Mouse (Mus musculus) B cell, adult 2 months (primary cell): Measurements from ENCODE around the gene Hps6.

Experiments used
- DNase-seq, 2 experiments: peaks; one replicate each; pipeline ENCODE4 v3.0.0; 2022

The Hps6 gene

DNA sequence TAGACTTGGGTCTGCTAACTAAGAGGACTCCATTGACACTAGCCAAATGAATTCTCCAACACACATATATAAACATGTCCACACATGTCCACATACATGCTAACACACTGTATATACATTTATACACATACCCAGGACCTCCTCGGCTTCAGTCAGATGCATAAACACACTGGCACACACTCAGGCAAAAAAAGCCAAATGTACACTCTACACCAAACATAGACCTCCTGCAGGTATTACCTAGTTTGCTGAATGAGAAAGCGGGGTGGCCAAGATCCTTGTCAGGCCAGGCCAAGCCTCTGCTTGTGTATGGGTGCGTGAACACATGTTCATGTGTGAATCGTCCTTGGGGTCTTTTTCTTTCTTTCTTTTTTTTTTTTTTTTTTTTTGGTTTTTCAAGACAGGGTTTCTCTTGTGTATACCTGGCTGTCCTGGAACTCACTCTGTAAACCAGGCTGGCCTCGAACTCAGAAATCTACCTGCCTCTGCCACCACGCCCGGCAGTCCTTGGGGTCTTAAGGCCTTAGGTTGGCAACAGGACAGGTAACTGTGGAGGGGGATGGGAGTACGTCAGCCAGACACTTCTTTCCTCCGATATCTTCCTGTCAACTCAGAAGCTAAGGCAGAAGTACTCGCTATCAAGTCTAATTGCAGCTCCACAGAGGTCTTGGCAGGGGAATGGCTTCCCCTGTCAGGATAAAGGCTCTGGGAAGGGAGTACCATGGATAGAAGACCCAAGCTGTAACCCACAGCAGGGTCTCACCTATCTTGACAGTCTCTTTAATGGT is 27.1 kb downstream of the Hps6 start:
- no peak for DNase-seq

DNA sequence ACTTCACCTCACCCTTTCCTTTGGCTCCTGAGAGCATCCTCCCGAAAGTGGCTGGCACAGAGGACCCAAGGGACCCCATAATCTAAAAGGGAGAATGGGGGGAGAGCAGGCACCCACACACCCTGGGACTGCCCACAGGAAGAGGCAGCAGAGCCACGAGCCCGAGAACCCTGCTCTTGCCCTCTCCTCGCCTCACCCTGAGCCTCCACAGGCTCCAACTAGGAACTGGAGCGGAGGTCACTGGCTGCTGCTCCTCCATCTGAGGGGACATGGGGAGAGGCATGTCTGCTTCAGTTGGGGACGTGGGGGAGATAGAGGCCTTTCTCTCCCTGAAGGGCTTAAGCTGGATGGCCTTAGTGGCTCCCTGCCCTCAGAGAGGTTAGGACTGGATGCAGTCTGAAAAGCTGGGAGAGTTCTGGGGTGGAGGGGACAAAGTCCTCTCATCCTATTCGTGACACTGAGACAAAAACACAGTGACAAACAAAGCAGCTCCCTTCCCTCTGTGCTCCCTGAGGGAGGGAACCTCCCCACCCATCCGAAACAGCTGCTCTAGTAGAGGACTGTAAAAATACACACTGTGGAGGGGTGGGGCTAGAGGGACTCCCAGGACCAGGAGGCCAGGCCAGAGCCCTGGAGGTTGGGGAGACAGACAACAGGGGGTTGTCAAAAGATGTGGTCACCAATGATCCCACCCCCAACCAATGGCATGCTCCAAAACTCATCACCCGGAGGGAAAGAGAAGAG is 28.6 kb downstream of the Hps6 start:
- DNase-seq: no peak

DNA sequence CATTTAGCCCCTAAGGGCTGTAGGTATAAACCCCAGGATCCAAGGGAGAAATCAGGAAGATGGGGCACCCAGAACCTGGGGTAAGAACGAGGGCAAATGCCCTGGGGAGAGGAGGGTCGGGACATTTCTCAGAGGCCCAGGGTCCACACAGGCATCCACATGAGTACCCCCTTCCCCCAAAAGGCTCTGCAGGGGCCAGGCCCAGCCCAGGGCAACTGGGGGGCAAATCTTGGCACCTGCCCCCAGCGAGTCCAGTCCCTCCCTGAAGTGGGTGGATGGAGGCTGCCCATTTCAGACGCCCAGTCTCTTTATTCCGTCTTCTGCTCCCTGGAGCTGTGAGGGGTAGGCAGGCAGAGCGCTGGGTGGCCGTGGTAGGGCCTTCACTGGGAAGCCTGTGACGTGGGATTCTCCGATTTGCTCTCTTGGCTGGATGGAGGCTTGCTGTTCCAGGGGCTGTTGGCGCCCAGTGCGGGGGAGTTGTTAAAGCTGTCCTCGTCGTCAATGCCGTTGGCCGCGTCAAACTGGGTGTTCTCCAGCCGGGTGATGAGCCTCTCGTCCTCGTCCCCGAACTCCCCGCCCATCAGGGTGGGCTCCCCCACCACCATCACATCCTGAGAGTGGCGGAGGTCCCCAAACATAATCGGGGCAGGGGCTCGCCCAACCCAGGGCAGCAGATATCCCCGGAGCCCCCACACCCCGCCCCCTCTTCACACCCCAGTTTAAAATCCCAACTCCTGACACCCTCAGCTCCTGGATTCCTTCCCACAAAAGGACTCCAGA is 29.6 kb downstream of the Hps6 start:
- no peak for DNase-seq

DNA sequence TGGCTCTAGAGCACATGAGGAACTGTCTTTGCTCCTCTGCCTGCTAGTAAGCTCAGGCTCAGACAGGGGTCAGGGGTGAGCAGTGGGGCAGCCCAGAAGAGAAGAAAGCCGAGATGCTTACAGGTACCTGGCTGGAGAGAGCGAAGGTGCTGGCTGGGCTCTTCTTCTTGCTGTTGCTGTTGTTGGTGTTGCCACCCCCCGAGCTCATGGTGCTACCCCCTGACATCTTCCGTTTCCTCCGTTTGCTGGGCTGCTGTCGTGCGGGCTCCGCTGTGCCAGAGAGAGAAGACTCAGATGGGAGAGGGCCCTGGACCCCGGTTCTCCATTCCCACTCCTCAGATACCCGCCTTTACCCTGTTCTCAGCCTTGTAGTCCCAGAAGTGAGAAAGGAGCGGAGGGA is 30.6 kb downstream of the Hps6 start:
- DNase-seq: no peak

DNA sequence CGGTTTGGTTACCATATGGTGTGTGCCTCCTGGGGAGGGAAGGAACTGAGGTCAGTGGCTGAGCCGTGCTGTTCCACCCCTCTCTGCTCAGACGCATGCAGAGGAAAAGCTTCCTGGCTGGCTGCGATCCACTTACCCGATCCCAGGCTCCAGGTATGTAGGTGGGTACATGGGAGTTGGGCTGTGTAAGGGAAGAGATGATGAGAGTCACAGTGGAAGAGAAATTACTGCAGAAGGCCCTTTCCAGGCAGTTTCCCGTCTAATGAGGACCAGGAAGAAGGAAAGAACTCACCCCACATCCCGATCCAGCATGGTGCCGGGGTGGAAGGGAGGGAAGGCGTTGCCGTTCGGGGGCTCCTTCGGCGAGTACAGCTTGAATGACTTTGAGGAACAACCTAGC is 32.7 kb downstream of the Hps6 start:
- DNase-seq: no peak

DNA sequence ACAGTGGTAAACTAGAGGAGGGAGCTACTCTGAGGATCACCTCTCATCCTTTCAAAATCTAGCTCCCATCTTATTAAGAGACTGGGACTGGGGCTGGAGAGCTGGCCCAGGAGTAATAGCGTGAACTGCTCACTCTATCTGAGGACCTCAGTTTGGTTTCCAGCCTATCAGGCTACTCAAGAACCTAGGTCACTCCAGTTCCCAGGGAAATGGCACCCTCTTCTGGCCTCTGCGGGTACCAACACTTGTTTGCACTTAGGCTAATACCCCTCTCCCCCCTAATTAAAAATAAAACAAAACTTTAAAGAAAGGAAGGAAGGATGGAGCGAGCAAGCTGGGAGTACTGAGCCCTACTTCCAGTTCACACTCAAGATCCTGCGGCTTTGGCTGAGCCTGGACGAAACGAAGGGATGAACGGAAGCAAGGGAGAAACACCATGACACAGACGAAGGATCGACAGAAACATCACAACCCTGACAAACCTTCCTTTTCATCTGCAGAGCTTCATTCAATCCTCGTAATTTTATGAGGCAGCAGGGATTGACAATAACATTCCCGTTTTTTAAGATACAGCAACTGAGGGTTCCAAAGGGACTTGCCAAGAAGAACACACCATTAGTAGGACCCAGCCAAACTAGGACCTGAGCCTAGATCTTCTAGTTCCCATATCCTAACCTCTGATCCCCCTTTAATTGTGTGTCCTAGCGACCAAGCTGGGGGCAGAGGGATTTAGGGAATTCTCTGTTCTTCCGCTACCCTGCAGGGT is 33.4 kb downstream of the Hps6 start:
- DNase-seq: peak; percentile 54 to 57

DNA sequence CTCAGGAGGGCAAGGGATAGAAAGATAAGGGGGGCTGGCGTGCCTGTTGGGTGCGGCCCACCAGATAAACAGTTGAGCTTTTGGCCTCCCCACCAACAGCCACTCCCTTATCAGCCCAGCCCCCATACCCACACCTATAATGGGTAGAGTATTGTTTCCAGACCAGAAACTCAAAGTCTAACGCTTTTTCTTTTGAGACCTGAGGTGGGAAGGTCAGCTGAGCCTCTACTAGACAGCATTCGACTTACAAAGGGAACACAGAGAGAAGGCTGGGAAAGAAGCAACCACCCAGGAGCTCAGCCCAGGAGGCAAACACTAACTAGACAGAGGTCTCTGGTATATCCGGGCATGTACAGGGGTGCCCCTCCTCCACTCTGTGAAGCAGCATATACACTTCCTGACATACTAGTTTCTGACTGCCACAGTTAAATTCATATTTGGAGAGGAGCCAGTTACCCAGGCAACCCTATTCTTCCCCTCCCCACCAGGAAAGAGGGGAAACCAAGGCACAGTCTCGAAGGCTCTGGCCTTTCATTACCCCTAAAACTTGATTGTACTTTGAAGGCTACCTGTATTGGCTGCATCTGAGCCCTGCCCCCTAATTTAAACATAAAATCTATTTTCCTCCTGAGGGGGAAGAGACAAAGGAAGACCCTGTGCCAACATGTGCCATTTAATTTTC is 34.1 kb downstream of the Hps6 start:
- DNase-seq: peak; percentile 46 to 53

DNA sequence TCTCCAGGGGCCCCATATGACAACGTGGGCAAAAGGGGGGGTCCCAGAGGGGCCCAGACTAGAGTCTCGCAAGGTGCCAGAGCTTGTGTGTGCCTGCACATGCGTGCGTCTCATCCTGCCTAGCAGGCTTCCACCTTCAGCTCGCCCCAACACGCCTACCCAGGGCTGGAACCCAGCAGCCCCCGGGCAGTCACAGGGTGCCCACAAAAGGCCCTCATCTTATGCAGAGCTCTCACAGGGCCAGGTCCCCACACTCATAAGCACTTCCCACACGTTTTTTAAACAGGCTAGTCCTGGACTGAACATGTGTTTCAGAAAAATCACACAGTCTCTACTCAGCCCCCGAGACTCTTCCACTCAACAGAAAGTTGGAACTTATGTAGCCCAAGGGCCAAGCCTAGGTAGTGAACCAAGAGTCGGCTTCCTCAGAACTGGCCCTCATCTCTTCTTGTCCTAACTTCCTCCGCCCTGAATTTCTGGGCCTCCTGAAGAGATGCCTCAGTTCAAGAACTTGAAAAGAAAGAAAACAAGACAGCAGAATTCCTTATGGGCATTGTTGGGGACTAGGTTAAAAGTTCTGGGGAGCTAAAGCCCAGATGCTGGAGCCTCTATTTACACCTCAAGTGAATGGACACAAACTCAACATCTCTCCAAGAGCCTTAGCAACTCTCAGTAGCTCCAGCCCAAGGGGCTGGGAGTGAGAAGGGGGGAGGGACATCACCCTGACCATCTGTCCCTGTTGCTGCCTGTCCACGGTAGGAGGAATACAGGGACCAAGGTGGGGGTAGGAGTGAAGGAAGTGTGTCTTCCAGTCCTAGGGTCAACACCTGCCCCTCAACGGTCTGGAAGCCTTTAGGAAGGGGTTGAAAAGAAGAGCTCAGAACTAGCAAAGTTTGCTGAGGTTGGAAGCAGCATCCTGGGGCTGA is 34.9 kb downstream of the Hps6 start:
- DNase-seq: no peak

DNA sequence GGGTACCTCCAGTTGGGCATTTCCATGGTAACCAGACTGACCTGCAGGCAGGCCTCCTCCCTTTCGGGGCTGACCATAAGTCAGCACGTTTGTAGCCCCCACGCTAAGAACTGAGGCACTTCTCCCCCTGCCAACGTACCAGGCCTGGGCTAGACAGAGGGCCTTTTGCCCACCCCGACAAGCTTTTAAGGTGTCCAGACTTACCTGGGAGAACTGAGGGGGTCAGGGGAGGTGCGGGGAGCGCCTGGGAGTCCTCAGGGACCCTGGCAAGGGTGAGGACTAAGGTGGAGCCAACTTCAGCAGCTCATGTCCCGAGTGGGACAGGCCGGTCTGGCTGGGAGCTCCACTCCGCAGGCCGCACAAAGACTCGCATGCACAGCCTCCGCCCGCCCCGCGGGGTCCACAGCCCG is 35.5 kb downstream of the Hps6 start:
- peak in 1 of 2 experiments; percentile 9 for DNase-seq

DNA sequence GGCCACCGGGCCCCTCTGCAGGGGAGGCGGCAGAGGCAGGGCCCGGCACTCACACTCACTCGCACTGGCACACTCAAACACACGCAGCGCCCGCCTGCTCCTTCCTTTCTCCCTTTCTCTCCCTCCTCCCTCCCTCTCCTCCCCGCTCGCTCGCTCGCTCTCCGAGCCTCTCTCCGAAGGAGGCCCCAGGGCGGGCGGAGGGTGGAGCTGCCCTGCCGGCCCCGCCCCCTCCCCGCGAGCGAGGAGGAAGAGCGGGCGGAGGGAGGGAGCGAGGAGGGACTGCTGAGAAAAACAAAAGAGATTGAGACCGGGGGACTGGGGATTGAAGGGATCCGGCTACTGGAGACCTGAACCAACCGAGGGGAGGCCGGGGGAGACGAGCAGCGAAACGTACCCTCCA is 36.2 kb downstream of the Hps6 start:
- DNase-seq: peak; percentile 87 to 89

DNA sequence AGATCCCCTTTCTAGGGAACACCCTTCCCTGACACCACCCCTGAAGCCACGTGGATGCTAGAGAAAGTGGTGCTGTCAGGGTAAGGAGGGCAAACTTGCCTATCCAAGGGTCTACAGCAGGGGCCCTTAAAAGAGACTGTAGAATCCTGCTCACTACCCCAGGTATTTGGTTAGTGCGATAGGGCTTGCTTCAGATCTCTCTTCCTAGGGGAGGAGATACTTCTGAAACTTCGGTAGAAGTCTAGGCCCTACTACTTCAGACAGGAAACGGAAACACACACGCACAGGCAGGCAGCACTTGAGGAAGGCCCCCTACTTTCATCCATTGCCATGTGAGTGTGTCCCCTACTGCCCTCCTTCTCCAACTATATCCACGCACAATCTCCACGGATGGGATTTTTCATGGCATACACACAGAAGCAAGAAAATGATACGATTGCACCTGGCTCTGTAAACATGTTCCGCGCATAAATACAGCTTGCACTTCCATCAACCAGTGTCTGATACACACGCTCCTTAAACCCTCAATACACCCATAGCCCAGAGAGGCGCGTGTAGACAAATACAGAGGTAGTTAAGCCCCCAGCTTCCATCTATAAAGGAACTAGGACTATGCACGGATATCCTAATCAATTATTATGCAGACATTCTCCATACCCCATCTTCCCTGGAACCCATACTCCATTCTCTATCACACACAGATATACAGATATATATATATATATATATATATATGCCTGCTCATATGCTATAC is 37.0 kb downstream of the Hps6 start:
- DNase-seq: peak; percentile 30 to 37

DNA sequence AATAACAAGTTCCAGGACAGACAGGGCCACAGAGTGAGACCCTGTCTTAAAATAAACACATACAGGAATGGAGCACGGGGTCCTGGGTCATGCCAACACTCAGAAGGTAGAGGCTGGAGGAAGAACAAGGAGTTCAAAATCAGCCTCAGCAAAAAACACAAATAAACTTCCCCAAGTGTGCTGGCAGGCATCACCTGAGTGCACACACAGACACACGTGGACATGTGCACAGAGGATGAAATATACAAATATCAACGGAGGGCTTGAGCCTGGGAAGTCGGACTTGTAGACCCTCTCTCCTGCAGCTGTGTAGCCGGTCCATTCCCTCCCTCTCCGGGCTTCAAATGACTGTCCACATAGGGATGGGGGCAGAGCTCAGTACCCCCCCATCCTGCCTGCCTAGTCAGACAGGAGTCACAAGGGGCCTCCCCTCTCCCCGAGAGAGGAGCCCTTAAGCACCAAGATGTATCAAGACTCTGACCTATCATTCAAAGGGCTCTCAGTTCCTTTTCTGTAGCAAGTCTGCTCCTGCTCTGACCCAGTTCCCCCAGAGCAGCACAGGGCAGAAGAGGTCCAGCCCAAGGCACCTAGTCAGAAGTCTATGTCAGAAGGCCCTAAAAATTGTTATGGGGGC is 38.1 kb downstream of the Hps6 start:
- peak; percentile 52 to 53 for DNase-seq

DNA sequence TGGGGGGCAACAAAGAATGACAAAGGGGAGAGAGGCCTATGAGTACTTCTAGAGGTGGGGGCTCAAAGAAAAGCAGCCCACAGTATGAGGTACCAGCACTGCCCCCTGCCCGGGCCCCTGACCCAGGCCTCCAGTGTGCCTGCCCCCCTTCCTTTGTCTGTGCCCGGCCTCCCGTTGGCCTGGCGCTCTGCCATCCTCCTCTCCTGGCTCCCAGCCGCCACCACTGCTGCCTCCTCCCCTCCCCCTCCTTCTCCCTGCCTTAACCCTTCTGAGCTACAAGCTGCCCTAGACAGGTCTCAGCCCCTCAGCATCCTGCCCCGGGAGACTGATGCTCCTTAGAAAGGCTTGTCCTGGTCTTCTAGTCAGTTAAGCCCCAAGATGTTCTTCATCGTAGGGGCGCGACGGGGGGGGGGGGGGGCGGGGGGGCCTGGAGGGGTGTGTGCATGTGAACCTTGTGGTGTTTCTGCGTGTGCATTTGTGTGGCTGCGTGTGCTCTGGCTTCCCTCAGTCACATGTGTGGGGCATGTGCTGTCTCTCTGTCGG is 38.7 kb downstream of the Hps6 start:
- peak in 1 of 2 experiments; percentile 26 for DNase-seq

DNA sequence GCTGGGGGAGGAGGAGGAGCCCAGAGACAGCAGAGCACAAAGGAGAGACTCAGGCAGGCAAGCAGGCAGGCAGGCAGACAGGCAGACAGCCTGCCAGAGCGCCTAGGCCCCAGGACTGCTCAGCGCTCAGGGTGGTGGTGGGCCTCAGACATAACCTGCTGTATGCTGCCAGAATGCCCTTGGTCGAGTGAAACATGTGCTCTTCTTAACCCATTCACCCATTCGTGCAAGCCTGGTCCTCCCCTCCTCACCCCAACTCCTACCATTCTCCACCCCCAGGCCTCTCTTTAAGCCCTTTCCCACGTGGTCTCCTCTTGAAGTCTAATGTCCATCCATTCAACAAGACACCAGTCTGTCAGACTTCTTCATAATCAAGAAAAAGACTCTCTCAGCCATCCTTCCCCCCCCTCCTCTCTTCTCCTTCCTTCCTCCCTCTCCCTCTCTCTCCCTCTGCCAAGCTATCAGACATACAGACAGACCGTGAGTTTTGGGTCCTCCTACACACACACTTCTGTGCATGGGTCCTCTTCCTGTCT is 39.2 kb downstream of the Hps6 start:
- DNase-seq: peak; percentile 31 to 32

DNA sequence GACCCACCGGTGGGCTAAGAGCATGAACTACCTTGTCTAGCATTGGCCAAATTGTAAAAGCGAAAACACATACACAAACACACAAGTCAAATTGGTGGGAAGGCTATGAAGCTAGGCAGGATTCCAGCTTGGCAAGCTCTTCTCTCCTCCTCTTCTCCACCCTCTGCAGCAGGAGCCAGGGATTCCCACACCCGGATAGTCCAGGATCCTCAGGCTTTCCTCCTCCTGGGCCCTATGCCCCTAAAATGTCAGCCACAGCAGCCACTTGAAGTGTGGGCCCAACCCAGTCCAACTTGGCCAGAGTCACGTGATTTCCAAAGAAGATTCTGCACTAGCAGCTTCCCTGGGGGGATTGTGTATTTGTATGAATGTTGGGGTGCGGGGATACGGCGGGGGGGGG is 40.1 kb downstream of the Hps6 start:
- DNase-seq: no peak

DNA sequence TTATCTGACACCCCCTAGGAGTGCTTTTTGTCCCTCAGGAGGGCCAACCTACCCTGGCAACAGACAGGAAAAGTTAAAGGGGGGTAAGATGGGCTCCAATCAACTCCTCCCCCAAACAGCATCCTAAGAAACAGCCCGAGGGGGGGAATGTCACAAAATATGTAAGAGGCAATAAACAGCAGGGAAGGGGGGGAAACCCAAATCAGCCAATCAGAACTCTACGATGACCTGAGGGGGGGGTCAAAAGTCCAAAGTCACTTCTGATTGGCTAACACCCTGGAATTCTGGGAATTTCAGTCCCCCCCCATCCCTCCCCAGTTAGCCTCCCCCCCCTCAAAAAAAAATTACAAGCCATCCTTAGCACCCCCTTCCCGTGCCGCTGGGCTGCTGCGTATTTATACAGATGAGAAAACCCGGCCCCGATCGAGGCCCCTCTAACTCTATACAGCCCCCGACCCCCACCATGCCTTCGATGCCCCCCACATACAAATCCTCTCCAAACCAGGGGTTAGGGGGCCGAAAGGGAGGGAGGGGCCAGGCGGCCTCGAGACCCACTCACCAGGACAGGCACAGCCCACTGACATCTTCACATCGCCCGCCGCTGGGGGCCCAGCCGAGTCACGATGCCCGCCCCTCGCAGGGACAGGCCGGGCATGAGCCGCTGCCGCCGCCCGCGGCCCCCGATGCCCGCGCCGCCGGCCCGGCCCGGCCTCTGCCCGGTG is 41.1 kb downstream of the Hps6 start, which contains the start of gene Pprc1:
Gene Pprc1, plus strand, starts transcription at position 616 of the 722 bp plus-strand sequence.
- peak in 1 of 2 experiments; percentile 21 for DNase-seq

DNA sequence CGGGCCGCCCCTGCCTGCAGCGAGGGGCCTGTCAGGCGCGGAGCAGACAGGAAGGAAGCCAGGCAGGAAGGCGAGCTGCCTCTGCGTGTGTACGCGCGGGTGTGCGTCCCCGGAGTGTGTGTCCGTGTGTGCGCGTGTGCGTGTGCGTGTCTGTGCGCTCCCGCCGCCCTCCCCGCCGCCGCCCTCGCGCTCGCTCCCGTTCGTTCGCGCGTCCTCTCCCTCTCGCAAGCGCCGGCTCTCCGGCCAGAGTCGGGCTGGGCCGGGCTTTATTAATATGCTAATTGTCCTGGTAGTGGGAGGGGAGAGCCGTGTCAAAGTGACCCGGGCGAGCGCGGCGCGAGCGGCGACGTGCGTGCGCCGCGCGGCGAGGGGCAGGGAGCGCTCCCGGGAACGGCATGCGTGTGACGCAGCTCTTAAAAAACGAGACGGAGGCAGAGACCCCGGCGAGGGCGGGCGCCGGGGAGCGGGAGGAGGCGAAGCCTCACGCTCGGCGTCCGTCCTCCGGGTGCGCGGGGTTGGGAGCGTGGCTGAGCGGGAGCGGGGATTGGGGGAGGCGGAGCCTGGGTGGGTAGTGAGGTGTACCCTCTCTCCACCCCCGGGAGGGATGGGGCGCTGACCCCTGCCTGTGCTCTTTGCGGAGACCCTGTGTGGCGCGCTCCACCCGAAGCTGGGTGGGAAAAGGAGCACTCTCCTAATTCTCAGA is 41.8 kb downstream of the Hps6 start, which contains the start of gene Ldb1:
Gene Ldb1, minus strand, starts transcription at position 222 of the 703 bp plus-strand sequence.
- peak; percentile 78 to 79 for DNase-seq
